Mouse (Mus musculus) cerebellum, adult 2 months (tissue): Measurements from ENCODE around the gene Rhou.

Experiments used
- CTCF ChIP-seq: fragments of 200-500 bp; IDR thresholded peaks from 2 replicates; pipeline ENCODE4 v1.5.1; 2011; ENCODE audit warnings: low read depth, mild to moderate bottlenecking, control low read depth, low read length, moderate library complexity, borderline replicate concordance; ENCODE audit not compliant: insufficient read depth
- POLR2A ChIP-seq: fragments of 200-500 bp; IDR thresholded peaks from 2 replicates; pipeline ENCODE4 v1.6.1; 2011; ENCODE audit warnings: low read length, control low read depth, borderline replicate concordance; ENCODE audit not compliant: insufficient read depth

DNA sequence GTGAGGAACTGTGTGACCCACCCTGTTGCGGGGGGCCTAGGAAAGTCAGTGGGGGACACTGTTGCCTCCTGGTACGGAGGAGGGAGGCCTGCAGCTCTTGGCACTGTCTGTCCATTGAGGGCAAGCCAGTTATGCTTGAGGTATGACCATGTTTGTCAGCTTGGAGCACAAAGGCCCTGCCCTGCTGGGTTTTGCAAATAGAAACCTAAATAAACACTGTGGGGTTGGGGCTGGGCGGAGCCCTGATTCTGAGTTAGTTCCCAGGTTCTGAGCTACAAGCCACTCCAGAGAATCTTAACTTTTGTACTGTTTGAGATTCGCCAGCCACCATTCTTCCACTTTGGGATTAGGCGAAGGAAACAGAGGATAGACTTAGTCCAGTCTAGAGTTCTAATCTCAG, 56.6 kb downstream of the Rhou start:
- TF ChIP-seq CTCF (no peak), POLR2A (no peak)
